Mouse (Mus musculus) adrenal gland, postnatal 10 days (tissue): ENCODE results near the gene Csf2rb. TPM values are rescaled to one million over a fixed set of nuclear protein-coding genes. Genes with fewer than 3 reads are reported as not detected.
A peak's percentile ranks its signal among the peaks of the same experiment; 100 is the strongest.

ENCODE experiments used
- DNase-seq: peaks from one replicate; pipeline ENCODE4 v3.0.0; 2021; ENCODE audit warnings: mixed read lengths
- microRNA-seq: library from miRNA; unstranded; fragments of <30 nt; microRNA quantifications from one replicate; pipeline ENCODE4 v1.2.0, GENCODE M21; 2021
- total RNA-seq, 2 experiments: library from RNA; stranded (reverse); gene quantifications; 2 replicates each; pipeline ENCODE4 v1.2.3; 2021

Gene Csf2rb
- total RNA-seq, 2 experiments from 2014 or later: 18.4 to 20.1 TPM

- no peak for DNase-seq
Observed at GRCm38 (mm10) chr15:78378556-78378955, 53.0 kb downstream of the Csf2rb start.

- no peak for DNase-seq
Observed at GRCm38 (mm10) chr15:78380208-78380607, 54.7 kb downstream of the Csf2rb start.

GRCm38 (mm10) chr15:78380741-78381140, 55.2 kb downstream of the Csf2rb start:
- DNase-seq: no peak

- no peak for DNase-seq
Observed at GRCm38 (mm10) chr15:78382115-78382514, 56.6 kb downstream of the Csf2rb start.

- peak; percentile 54 for DNase-seq
Observed at GRCm38 (mm10) chr15:78383450-78384219, 58.1 kb downstream of the Csf2rb start.

- no peak for DNase-seq
Observed at GRCm38 (mm10) chr15:78384220-78385116, 58.9 kb downstream of the Csf2rb start.

GRCm38 (mm10) chr15:78385564-78385963, 60.0 kb downstream of the Csf2rb start:
- no peak for DNase-seq

GRCm38 (mm10) chr15:78390855-78391254, 65.3 kb downstream of the Csf2rb start:
- DNase-seq: no peak

GRCm38 (mm10) chr15:78395478-78395962, 70.0 kb downstream of the Csf2rb start, which contains the start of gene Tex33:
Gene Tex33, minus strand, starts transcription at chr15:78395912.
- no peak for DNase-seq

- DNase-seq: no peak
Observed at GRCm38 (mm10) chr15:78401345-78401744, 75.8 kb downstream of the Csf2rb start.

- DNase-seq: peak; percentile 94
Observed at GRCm38 (mm10) chr15:78401921-78402320, 76.4 kb downstream of the Csf2rb start.

GRCm38 (mm10) chr15:78402423-78402822, 76.9 kb downstream of the Csf2rb start:
- DNase-seq: peak; percentile 90

GRCm38 (mm10) chr15:78403301-78403741, 77.8 kb downstream of the Csf2rb start:
- DNase-seq: peak; percentile 85

Small RNA genes within 50 kb of the gene (microRNA-seq; reads per million reads assigned to microRNA genes)
- gene Mir7676-1 (not detected), gene Mir7676-2 (not detected)

Other genes with a start within 250 kb of the Csf2rb start
- under 1 TPM; 0.39 to 0.48 TPM for gene Cacng2, start 205.7 kb upstream of the Csf2rb start, total RNA-seq
- 10 to 100 TPM; 19.4 to 22.9 TPM for gene Ift27, start 151.6 kb upstream of the Csf2rb start, total RNA-seq
- 100 to 1,000 TPM; 132 to 141 TPM for gene Pvalb, start 119.4 kb upstream of the Csf2rb start, total RNA-seq
- gene Ncf4, start 81.0 kb upstream of the Csf2rb start, total RNA-seq: 1 to 10 TPM; 4.1 to 6.3 TPM
- 1 to 10 TPM; 5.8 to 6.3 TPM for gene Csf2rb2, start 20.0 kb upstream of the Csf2rb start, total RNA-seq
- gene Tex33, start 70.2 kb downstream of the Csf2rb start, total RNA-seq: not detected
- gene Tst, start 80.2 kb downstream of the Csf2rb start, total RNA-seq: 100 to 1,000 TPM; 179 to 204 TPM
- 10 to 100 TPM; 49.1 to 52.0 TPM for gene Mpst, start 80.7 kb downstream of the Csf2rb start, total RNA-seq
- gene Kctd17, start 102.8 kb downstream of the Csf2rb start, total RNA-seq: 10 to 100 TPM; 85.2 to 94.8 TPM
- 10 to 100 TPM; 24.7 to 59.5 TPM for gene Tmprss6, start 142.9 kb downstream of the Csf2rb start, total RNA-seq
- 1 to 10 TPM; 1.9 TPM for gene Il2rb, start 169.5 kb downstream of the Csf2rb start, total RNA-seq
- 10 to 100 TPM; 58.9 to 63.4 TPM for gene C1qtnf6, start 205.7 kb downstream of the Csf2rb start, total RNA-seq
- gene Sstr3, start 218.9 kb downstream of the Csf2rb start, total RNA-seq: under 1 TPM; 0.39 to 0.42 TPM
- gene Rac2, start 247.0 kb downstream of the Csf2rb start, total RNA-seq: 10 to 100 TPM; 21.3 to 27.1 TPM